Mouse (Mus musculus): ENCODE measurements around the gene Mcm3ap. TPM values are rescaled to one million over a fixed set of nuclear protein-coding genes. Genes with fewer than 3 reads are reported as not detected.

Mcm3ap gene
- polyA plus RNA-seq, 1 experiment from 2014 or later, result 61.5 TPM

GRCm38 (mm10) chr10:76495501-76495900 lies 26.8 kb downstream of the Mcm3ap start:
- no peaks in the 10 kb centered on the region for H3K27me3 ChIP-seq
- ATAC-seq (no peak), DNase-seq (ENCODE audit: low read depth, low spot score) (no peak)
- no peak for TF ChIP-seq CTCF (IDR thresholded peaks at IDR 0.05)
- CTCF ChIA-PET, result interaction anchor here (0.6 kb wide), 1 partner anchor 17 kb away, joined by 3 read pairs; no protein-coding TSS in a partner anchor
- POLR2A ChIA-PET, result no interaction called here
- in situ Hi-C loops (cut with MboI; ENCODE audit: low pct_unique_long_range_greater_than_20kb), result no loop called here

GRCm38 (mm10) chr10:76496366-76496765 lies 27.6 kb downstream of the Mcm3ap start:
- POLR2A ChIA-PET, result no interaction called here
- no peak for DNase-seq (ENCODE audit: low read depth, low spot score)
- in situ Hi-C loops (cut with MboI; ENCODE audit: low pct_unique_long_range_greater_than_20kb), result no loop called here
- CTCF ChIA-PET, result interaction anchor here (1.1 kb wide), 1 partner anchor 14 kb away, joined by 3 read pairs; no protein-coding TSS in a partner anchor
- no peaks in the 10 kb centered on the region for H3K27me3 ChIP-seq
- ATAC-seq, result no peak
- no peak for TF ChIP-seq CTCF (IDR thresholded peaks at IDR 0.05)

- CTCF ChIA-PET, result no interaction called here
- DNase-seq (ENCODE audit: low read depth, low spot score) (no peak), ATAC-seq (no peak)
- POLR2A ChIA-PET, result no interaction called here
- TF ChIP-seq CTCF (IDR thresholded peaks at IDR 0.05), result no peak
- no peaks in the 10 kb centered on the region for H3K27me3 ChIP-seq
- in situ Hi-C loops (cut with MboI; ENCODE audit: low pct_unique_long_range_greater_than_20kb), result no loop called here
Measured at GRCm38 (mm10) chr10:76497522-76497921, 28.8 kb downstream of the Mcm3ap start.

- no peak for DNase-seq (ENCODE audit: low read depth, low spot score)
- ATAC-seq, result no peak
- no peaks in the 10 kb centered on the region for H3K27me3 ChIP-seq
- CTCF ChIA-PET, result no interaction called here
- no peak for TF ChIP-seq CTCF (IDR thresholded peaks at IDR 0.05)
- POLR2A ChIA-PET, result no interaction called here
- in situ Hi-C loops (cut with MboI; ENCODE audit: low pct_unique_long_range_greater_than_20kb), result no loop called here
Measured at GRCm38 (mm10) chr10:76504271-76504943, 35.7 kb downstream of the Mcm3ap start.

- in situ Hi-C loops (cut with MboI; ENCODE audit: low pct_unique_long_range_greater_than_20kb), result no loop called here
- H3K27me3 ChIP-seq, result no peaks in the 10 kb centered on the region
- TF ChIP-seq CTCF (IDR thresholded peaks at IDR 0.05), result no peak
- ChIA-PET CTCF (no interaction called here), POLR2A (interaction anchor here (0.9 kb wide), 1 partner anchor 32 kb away, joined by 3 read pairs; no protein-coding TSS in a partner anchor)
- ATAC-seq, result no peak
- no peak for DNase-seq (ENCODE audit: low read depth, low spot score)
Measured at GRCm38 (mm10) chr10:76505865-76506264, 37.1 kb downstream of the Mcm3ap start.

GRCm38 (mm10) chr10:76512965-76513583 lies 44.3 kb downstream of the Mcm3ap start:
- in situ Hi-C loops (cut with MboI; ENCODE audit: low pct_unique_long_range_greater_than_20kb), result no loop called here
- POLR2A ChIA-PET, result interaction anchor here (0.7 kb wide), 2 partner anchors 15 to 479 kb away, joined by 3 to 8 read pairs; no protein-coding TSS in a partner anchor

GRCm38 (mm10) chr10:76530922-76531321 lies 62.2 kb downstream of the Mcm3ap start:
- H3K27me3 ChIP-seq, result peaks cover 6% of the 10 kb centered on the region
- no peak for TF ChIP-seq CTCF (IDR thresholded peaks at IDR 0.05)
- no peak for DNase-seq (ENCODE audit: low read depth, low spot score)
- ATAC-seq, result no peak
- POLR2A ChIA-PET, result interaction anchor here (1.0 kb wide), 1 partner anchor 21 kb away, joined by 3 read pairs; no protein-coding TSS in a partner anchor
- in situ Hi-C loops (cut with MboI; ENCODE audit: low pct_unique_long_range_greater_than_20kb), result no loop called here
- CTCF ChIA-PET, result no interaction called here

More at GRCm38 (mm10) chr10:76512965-76513583, 44.3 kb downstream of the Mcm3ap start:
- CTCF ChIA-PET, result interaction anchor here (0.8 to 2.0 kb wide), 5 partner anchors 16 to 111 kb away, joined by 3 to 9 read pairs (median 4); partner anchors contain the start of genes Col6a2 and Ftcd
- H3K27me3 ChIP-seq, result no peaks in the 10 kb centered on the region
- ATAC-seq (peak; percentile 31), DNase-seq (ENCODE audit: low read depth, low spot score) (no peak)
- TF ChIP-seq CTCF (IDR thresholded peaks at IDR 0.05), result peak; percentile 85

- no peak for TF ChIP-seq CTCF (IDR thresholded peaks at IDR 0.05)
- in situ Hi-C loops (cut with MboI; ENCODE audit: low pct_unique_long_range_greater_than_20kb), result no loop called here
- H3K27me3 ChIP-seq, result peaks cover 6% of the 10 kb centered on the region
- ChIA-PET POLR2A (interaction anchor here (1.0 kb wide), 1 partner anchor 22 kb away, joined by 3 read pairs; no protein-coding TSS in a partner anchor), CTCF (no interaction called here)
- peak; percentile 66 for DNase-seq (ENCODE audit: low read depth, low spot score)
- ATAC-seq, result peak; percentile 97
Measured at GRCm38 (mm10) chr10:76531375-76531774, 62.6 kb downstream of the Mcm3ap start, which contains the start of gene Lss. TSS of gene Lss (plus strand) at chr10:76531588.

- ATAC-seq (peak; percentile 23), DNase-seq (ENCODE audit: low read depth, low spot score) (no peak)
- in situ Hi-C loops (cut with MboI; ENCODE audit: low pct_unique_long_range_greater_than_20kb), result no loop called here
Measured at GRCm38 (mm10) chr10:76531828-76532227, 63.1 kb downstream of the Mcm3ap start.

GRCm38 (mm10) chr10:76535526-76535925 lies 66.8 kb downstream of the Mcm3ap start:
- no peak for TF ChIP-seq CTCF (IDR thresholded peaks at IDR 0.05)
- ATAC-seq (no peak), DNase-seq (ENCODE audit: low read depth, low spot score) (no peak)
- in situ Hi-C loops (cut with MboI; ENCODE audit: low pct_unique_long_range_greater_than_20kb), result no loop called here
- ChIA-PET POLR2A (no interaction called here), CTCF (no interaction called here)
- no peaks in the 10 kb centered on the region for H3K27me3 ChIP-seq

More at GRCm38 (mm10) chr10:76531828-76532227, 63.1 kb downstream of the Mcm3ap start:
- no peak for TF ChIP-seq CTCF (IDR thresholded peaks at IDR 0.05)
- CTCF ChIA-PET, result no interaction called here
- POLR2A ChIA-PET, result no interaction called here
- H3K27me3 ChIP-seq, result peaks cover 6% of the 10 kb centered on the region

GRCm38 (mm10) chr10:76537619-76538018 lies 68.9 kb downstream of the Mcm3ap start:
- DNase-seq (ENCODE audit: low read depth, low spot score) (peak; percentile 49), ATAC-seq (peak; percentile 45)
- in situ Hi-C loops (cut with MboI; ENCODE audit: low pct_unique_long_range_greater_than_20kb), result no loop called here
- TF ChIP-seq CTCF (IDR thresholded peaks at IDR 0.05), result no peak
- ChIA-PET CTCF (no interaction called here), POLR2A (interaction anchor here (0.6 kb wide), 1 partner anchor 109 kb away, joined by 4 read pairs; no protein-coding TSS in a partner anchor)
- no peaks in the 10 kb centered on the region for H3K27me3 ChIP-seq

Measured in Patski (cell line).